Mouse (Mus musculus) layer of hippocampus, adult 9-11 months (tissue): ENCODE measurements around the gene Kcnh2.

Experiments
- DNase-seq: peaks from one replicate; pipeline ENCODE4 v3.0.0; 2022

Kcnh2 gene

GRCm38 (mm10) chr5:24374666-24375328 lies 23.4 kb upstream of the Kcnh2 start:
- DNase-seq = no peak

- DNase-seq = no peak
Measured at GRCm38 (mm10) chr5:24374216-24374615, 22.8 kb upstream of the Kcnh2 start.

DNA sequence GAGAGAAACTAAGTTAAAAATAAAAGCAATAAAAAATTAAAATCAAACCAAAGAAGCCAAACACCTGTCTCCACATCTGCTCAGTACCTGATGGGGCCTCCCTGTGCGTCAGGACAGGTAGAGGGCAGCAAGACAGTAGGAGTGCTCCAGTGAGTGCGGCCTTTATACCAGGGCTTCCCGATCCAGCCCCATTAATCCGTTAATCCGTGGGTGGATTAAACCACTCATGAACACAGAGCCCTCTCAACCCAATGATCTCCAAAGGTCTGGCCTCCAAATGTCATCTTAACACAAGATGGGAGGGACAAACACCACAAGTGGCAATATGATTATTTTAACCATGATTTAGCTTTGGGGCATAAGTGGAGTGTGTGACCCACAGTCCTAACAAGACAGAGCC lies 22.4 kb upstream of the Kcnh2 start:
- no peak for DNase-seq

DNA sequence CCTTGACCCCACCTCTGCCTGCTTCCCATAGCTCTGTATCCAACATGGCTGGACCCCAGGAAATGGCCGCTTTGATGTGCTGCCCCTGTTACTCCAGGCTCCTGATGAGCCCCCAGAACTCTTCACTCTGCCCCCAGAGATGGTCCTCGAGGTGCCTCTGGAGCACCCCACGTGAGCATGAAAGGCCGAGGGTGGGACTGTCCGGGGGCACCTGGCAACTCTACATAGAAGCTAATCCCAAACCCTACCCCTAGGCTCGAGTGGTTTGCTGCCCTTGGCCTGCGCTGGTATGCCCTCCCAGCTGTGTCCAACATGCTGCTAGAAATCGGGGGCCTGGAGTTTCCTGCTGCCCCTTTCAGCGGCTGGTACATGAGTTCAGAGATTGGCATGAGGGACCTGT lies 18.4 kb upstream of the Kcnh2 start:
- no peak for DNase-seq

- no peak for DNase-seq
Measured at GRCm38 (mm10) chr5:24366426-24366825, 15.0 kb upstream of the Kcnh2 start.

DNA sequence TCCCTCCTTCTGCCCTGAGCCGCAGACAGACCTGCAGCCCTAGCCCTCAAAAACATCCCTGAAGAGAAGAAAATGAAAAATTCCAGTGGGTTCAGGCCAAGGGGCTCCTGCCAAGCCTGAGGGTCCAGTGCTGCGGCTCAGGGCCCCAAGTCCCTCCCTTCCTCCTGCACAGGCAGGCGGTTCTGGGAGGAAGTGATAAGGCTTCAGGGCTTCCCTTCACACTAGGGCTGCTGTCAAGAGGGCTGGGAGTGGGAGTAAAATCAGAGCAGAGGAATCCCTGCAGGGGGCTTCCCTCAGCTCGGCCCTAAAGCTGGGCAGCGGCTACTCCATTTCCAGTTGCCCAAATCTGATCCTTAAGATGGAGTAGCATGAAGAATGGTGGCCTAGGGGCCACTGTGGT lies 14.1 kb upstream of the Kcnh2 start:
- no peak for DNase-seq

DNA sequence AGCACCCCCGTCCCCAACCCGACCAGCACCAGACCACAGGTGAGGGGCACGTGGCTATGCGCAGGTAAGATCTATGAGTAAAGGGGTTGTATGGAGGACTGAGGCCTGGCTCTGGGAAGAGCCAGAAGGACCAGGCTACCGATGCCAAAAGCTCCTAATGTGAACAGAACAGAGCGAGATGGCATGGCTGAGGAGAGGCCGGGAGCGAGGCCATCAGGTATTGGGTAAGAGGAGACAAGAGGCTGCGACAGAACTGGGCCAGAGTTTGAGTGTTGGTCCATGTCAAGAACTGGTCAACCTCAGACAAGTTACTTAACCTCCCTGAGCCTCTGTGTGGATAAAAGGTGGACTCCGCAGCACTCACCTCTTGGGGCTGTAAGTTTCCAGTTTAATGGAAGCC lies 13.6 kb upstream of the Kcnh2 start:
- no peak for DNase-seq

DNA sequence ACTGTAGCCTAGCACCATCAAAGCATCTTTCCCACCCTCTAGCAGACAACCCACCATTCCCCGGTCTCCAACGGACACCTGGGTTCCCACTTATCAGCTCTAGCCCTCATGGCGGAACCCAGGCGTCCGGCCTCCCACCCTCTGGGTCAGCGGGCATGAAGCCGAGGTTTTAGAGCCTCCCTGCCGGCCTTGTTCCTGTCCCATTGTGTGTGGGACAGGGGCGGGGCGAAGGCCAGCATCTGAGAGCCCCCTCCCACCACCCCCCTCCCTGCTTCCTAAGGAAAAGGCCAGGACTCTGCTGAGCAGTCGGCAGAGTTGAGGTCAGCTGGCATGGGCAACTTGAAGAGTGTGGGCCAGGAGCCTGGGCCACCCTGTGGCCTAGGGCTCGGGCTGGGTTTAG lies 13.1 kb upstream of the Kcnh2 start, which contains the start of gene Nos3:
TSS of gene Nos3 (plus strand) at position 303 of the 400 bp plus-strand sequence.
- no peak for DNase-seq

GRCm38 (mm10) chr5:24364061-24364460 lies 12.7 kb upstream of the Kcnh2 start:
- DNase-seq = no peak

- DNase-seq = no peak
Measured at GRCm38 (mm10) chr5:24363467-24363866, 12.1 kb upstream of the Kcnh2 start.

DNA sequence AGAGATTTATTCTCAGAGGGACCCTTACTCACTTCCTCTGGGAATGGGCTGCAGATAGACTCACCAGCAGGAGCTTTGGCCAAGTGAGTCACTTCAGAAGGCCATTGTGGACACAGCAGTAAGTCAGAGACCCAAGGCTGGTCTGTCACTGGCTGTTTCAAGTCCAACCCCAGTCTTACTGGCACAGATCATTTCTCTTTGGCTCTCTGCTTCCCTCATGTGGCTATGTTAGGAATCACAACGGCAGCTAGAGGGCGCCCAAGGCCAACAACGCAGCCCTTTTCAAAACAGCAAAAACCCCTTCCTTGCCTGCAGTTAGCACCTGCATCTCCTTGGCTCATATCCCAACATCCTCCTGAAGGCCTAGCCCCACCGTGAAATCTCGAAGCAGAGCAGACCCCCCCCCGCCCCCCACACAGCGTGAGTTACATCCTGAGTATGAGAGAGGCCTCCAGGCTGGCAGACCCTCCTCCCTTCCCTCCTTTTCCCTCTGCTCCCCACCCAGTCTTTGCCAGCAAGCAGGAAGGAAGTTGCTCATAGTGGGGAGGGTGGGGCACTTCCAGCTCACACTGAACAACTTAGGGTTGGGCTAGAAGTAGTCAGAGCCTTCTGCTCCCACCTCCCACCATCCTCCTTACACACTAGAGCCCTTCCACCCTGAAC lies 9.5 kb upstream of the Kcnh2 start:
- peak; percentile 69 for DNase-seq

- DNase-seq = no peak
Measured at GRCm38 (mm10) chr5:24357461-24357860, 6.1 kb upstream of the Kcnh2 start.

- DNase-seq = no peak
Measured at GRCm38 (mm10) chr5:24356764-24357163, 5.4 kb upstream of the Kcnh2 start.

- DNase-seq = no peak
Measured at GRCm38 (mm10) chr5:24353327-24353726, 1.9 kb upstream of the Kcnh2 start.

DNA sequence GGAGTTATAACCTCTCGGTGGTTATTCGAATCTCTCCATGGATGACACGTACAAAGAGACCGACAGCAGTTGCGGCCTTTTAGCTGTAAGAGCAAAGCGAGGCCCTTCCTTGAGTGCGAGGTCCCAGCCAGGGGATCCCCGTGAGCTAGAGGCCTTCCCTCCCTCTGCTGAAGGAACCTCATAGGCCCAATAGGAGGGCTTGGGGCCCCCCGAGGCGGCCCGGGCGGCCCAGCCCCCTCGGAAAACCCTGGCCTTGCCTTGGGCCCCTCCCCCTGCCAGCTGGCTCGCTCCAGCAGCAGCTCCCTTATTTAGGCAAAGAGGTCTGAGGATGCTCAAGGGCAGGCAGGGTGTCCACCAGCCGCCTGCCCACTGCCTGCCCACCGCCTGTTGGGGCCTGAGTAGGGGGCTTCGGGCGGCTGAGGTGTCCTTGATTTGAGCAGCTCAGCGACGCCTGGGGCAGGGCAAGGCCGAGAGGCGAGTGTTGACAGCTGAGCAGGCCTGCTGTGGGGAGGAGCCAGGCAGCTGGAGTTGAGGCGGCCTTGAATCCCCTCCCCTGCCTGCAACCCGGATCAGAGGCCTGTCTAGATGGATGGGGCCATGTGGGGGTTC lies 951 bp upstream of the Kcnh2 start:
- DNase-seq = no peak

DNA sequence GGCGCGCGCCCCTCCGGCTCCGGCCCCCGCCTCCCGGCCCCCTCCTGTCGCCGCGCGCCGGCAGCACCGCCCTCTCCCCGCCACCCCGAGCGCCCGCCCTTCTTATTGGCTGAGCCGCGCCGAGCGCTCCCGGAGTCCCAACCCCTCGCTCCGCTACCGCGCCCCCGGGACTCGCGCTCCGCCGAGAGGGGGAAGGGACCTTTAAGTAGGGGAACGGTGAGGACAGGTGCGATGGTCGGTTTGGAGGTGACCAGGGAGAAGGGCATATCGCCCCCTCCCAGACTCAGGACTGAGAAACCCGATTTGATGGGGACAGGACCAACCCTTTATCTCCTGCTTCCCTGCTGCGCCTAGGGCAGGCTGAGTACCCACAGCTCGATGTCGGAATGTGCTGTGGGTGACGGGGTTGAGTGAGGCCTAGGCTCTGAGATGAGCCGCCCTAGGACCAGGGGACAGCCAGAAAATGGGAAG lies 332 bp upstream of the Kcnh2 start:
- peak; percentile 82 for DNase-seq

DNA sequence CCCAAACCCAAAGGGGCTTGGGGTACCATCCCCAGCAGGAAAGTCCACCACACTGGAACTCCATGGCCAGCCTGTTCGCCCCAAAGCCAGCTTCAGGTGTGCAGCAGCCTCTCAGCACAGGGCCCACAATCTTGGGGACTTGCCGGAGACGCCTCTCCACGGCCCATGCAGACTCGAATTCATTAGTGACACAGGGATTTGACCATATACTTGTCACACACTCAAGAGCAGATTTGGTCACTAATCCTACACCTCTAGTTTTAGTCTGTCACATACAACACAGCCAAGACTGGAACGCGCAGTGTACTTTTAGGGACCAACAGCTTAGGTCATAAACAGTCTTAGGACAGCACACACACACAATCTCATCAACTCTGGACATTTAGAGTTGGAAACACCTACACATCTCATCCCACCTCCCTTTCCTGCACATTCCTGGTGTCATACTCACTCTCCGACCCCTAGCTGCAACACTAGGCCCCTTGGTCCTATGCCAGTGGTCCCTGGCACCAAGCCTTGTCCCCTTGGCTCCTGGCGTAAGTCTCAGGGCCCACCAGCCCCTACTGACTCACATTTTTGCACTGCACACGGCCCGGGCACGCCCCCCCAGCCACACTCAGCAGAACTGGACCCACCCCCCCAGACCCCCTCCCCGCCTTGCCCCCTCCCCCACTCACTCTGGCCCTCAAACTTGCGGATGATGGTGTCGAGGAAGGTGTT lies 713 bp downstream of the Kcnh2 start:
- no peak for DNase-seq

- no peak for DNase-seq
Measured at GRCm38 (mm10) chr5:24350073-24350472, 1.3 kb downstream of the Kcnh2 start.

- no peak for DNase-seq
Measured at GRCm38 (mm10) chr5:24348546-24348945, 2.9 kb downstream of the Kcnh2 start.

- DNase-seq = peak; percentile 42
Measured at GRCm38 (mm10) chr5:24348128-24348527, 3.3 kb downstream of the Kcnh2 start.

- DNase-seq = no peak
Measured at GRCm38 (mm10) chr5:24347186-24347875, 4.1 kb downstream of the Kcnh2 start.

- DNase-seq = no peak
Measured at GRCm38 (mm10) chr5:24346313-24346712, 5.1 kb downstream of the Kcnh2 start.
